Mouse (Mus musculus): ENCODE data around the gene Gcc2.

DNA sequence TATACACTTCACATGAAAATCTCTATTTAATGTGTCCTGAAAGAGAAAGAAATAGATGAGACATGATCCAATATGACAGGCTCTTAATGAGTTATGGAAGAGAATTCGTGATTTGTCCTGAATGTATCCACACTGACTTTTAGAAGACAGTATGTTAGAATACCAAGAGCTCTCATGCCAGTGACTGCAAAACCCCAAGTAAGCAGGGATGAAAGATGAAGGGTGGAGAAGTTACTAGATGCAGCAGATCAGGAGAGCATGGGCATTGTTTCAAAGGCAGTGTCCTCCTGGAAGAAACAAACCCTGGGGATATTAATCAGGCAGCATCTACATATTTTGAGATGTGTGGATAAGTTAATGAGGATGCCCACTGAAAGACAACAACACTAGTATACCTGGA lies 44.8 kb upstream of the Gcc2 start:
- TF ChIP-seq CTCF (conservative IDR thresholded peaks at IDR 0.05; ENCODE audit: low read length): no peak
- TF ChIP-seq POU5F1 (IDR thresholded peaks at IDR 0.05; ENCODE audit: borderline replicate concordance, low read length): no peak
